Mouse (Mus musculus): ENCODE results near the gene Mrpl20.

DNA sequence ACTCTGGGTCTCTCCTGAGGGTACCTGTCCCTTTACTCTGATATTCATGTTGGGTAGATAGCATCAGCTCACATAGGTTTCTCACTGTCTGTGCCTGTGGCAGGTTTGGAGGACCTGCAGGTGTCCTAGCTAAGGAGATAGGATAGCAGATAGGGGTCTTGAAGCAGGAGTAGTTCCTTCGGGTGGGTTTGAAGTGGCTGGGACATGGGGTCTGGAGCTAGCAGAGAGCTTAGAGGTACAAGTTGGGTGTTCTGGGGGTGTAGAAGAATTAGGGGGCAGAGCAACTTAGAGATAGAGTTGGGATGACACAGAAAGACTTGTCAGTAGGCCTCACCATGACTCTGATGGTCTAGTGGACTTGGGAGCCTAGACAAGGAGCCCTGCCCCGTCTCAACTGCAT, 46.7 kb downstream of the Mrpl20 start:
- TF ChIP-seq CTCF (IDR thresholded peaks at IDR 0.05 in 2 of 3, conservative IDR thresholded peaks at IDR 0.05 in 1 of 3; ENCODE audit: control insufficient read depth in 1 of 3, insufficient read depth in 1 of 3, low read depth in 2 of 3, low read length in 3 of 3, poor library complexity in 1 of 3, severe bottlenecking in 1 of 3): no peak
- no peak for TF ChIP-seq TAL1 (IDR thresholded peaks at IDR 0.05; ENCODE audit: low read length)
- TF ChIP-seq GATA1 (IDR thresholded peaks at IDR 0.05; ENCODE audit: low read depth, low read length): no peak

Data from MEL (cell line).